Mouse (Mus musculus) liver, adult 2 months (tissue): ENCODE measurements around the gene Nkx2-5. TPM values are rescaled to one million over a fixed set of nuclear protein-coding genes. Genes with fewer than 3 reads are reported as not detected.

Source experiments
- DNase-seq: peaks from one replicate; pipeline ENCODE4 v3.0.0-alpha.2; 2011; ENCODE audit warnings: low read depth, low spot score; ENCODE audit errors: extremely low read depth
- H3K27ac ChIP-seq: fragments of 200-500 bp; replicated peaks from 2 replicates; pipeline ENCODE4 v1.5.1; 2012; ENCODE audit warnings: low read depth, mild to moderate bottlenecking, control low read depth, inconsistent platforms, low read length; ENCODE audit not compliant: insufficient read depth
- H3K27me3 ChIP-seq: fragments of 200-500 bp; 2 replicates; pipeline ENCODE4 v1.6.1; 2012; ENCODE audit warnings: mild to moderate bottlenecking, moderate library complexity, low read length, inconsistent platforms; ENCODE audit not compliant: control insufficient read depth, insufficient read depth
- H3K36me3 ChIP-seq: fragments of 200-500 bp; 2 replicates; pipeline ENCODE4 v1.6.1; 2012; ENCODE audit warnings: low read length, inconsistent platforms; ENCODE audit not compliant: control insufficient read depth, insufficient read depth
- H3K4me1 ChIP-seq: fragments of 200-500 bp; 2 replicates; pipeline ENCODE4 v1.6.1; 2011; ENCODE audit warnings: low read length; ENCODE audit not compliant: control insufficient read depth, insufficient read depth
- H3K4me3 ChIP-seq: fragments of 200-500 bp; 2 replicates; pipeline ENCODE4 v1.5.1; 2011; ENCODE audit warnings: low read depth, mild to moderate bottlenecking, control low read depth, low read length, moderate library complexity; ENCODE audit not compliant: insufficient read depth
- H3K79me2 ChIP-seq: fragments of 200-500 bp; 2 replicates; pipeline ENCODE4 v1.6.1; 2012; ENCODE audit warnings: inconsistent platforms, mild to moderate bottlenecking, low read length, moderate library complexity; ENCODE audit not compliant: control insufficient read depth, insufficient read depth
- H3K9ac ChIP-seq: fragments of 200-500 bp; 2 replicates; pipeline ENCODE4 v1.6.1; 2012; ENCODE audit warnings: low read depth, mild to moderate bottlenecking, control low read depth, inconsistent platforms, low read length
- CTCF ChIP-seq: fragments of 200-500 bp; IDR thresholded peaks from 2 replicates; pipeline ENCODE4 v1.5.1; 2011; ENCODE audit warnings: low read depth, low read length, control low read depth
- POLR2A ChIP-seq: fragments of 200-500 bp; IDR thresholded peaks from 2 replicates; pipeline ENCODE4 v1.6.1; 2011; ENCODE audit warnings: low read length, control low read depth; ENCODE audit not compliant: insufficient read depth; ENCODE audit errors: extremely low read depth
- WGBS: fragments of 180-500 bp; shearing (Covaris S2); methylation state at CpG from one replicate; pipeline ENCODE4 v1.1.7; 2018; 5-methylcytosine and 5-hydroxymethylcytosine counted together
- polyA plus RNA-seq: library from polyadenylated mRNA; depleted of rRNA; stranded (reverse); fragments of >200 nt; gene quantifications from 2 replicates; pipeline ENCODE4 v1.2.3, GENCODE M21; 2012
- total RNA-seq: library from RNA; depleted of rRNA; stranded (reverse); fragments of >200 nt; gene quantifications from 2 replicates; pipeline ENCODE4 v1.2.3, GENCODE M21; 2014

The Nkx2-5 gene
- total and polyA plus RNA-seq, 2 experiments, result not detected

DNA sequence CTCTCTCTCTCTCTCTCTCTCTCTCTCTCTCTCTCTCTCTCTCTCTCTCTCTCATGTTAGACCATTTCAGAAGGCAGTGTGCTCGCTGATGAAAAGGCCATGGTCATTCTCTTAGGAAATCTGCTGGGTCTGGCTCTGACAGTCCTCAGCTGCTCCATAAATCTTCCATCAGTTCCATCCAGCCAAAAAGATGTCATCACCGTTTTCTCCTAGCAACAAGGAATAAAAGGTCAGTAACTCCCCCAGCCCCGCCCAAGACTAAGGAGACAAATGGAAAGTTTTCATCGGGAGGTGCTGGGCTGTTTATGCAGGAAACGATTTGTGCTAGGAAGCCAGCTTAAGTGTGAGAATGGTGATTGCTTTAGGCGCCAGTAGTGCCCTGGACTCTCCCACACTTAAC lies 16.6 kb upstream of the Nkx2-5 start:
- DNase-seq, result no peak
- Histone ChIP-seq H3K79me2 (no peaks in the 10 kb centered on the region), H3K4me1 (no peaks in the 10 kb centered on the region), H3K4me3 (no peak overlapping the region), H3K9ac (no peak overlapping the region), H3K27ac (no peak overlapping the region), H3K27me3 (peaks cover 12% of the 10 kb centered on the region), H3K36me3 (no peaks in the 10 kb centered on the region)
- TF ChIP-seq CTCF, result no peak
- TF ChIP-seq POLR2A, result no peak
- 29% methylated on average over 6 of the region's 6 CpGs for WGBS

DNA sequence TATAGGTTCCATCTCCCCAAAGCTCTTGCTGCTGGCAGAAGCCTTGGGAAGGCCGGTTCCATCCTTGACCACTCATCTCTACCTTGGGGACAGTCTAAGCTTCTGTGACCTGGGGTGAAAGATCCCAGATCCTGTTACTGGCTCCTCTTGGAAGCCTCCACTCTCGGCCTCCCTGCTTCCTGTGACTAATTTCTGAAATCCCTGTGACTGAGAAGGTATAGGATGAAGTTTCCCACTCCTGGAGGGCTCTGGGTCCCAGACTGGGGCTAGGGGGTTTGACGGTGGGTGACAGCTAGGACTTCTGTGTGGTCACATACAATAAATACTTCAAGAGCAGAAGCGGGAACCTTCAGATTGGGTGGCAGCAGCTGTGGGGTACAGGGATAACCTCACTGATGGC lies 16.1 kb upstream of the Nkx2-5 start:
- 56% methylated on average over 4 of the region's 4 CpGs for WGBS
- Histone ChIP-seq H3K79me2 (no peaks in the 10 kb centered on the region), H3K4me3 (no peak overlapping the region), H3K9ac (no peak overlapping the region), H3K36me3 (no peaks in the 10 kb centered on the region), H3K4me1 (no peaks in the 10 kb centered on the region), H3K27ac (no peak overlapping the region), H3K27me3 (peaks cover 12% of the 10 kb centered on the region)
- no peak for DNase-seq
- TF ChIP-seq POLR2A (no peak), CTCF (no peak)

- WGBS, result 38% methylated on average over 4 of the region's 4 CpGs
- H3K4me3 ChIP-seq, result no peak overlapping the region
- peaks cover 6% of the 10 kb centered on the region; the same call in 1 of the 2 replicates for H3K4me1 ChIP-seq
- no peak for DNase-seq
- no peak overlapping the region for H3K9ac ChIP-seq
- H3K27me3 ChIP-seq, result peaks cover 20% of the 10 kb centered on the region
- no peak overlapping the region for H3K27ac ChIP-seq
- TF ChIP-seq POLR2A, result no peak
- TF ChIP-seq CTCF, result no peak
- no peaks in the 10 kb centered on the region for H3K79me2 ChIP-seq
- H3K36me3 ChIP-seq, result no peaks in the 10 kb centered on the region
These were observed 7.5 kb upstream of the Nkx2-5 start for GRCm38 (mm10) chr17:26852262-26852661.

- Histone ChIP-seq H3K9ac (no peak overlapping the region), H3K27ac (no peak overlapping the region), H3K36me3 (no peaks in the 10 kb centered on the region), H3K4me1 (peaks cover 6% of the 10 kb centered on the region; the same call in 1 of the 2 replicates), H3K4me3 (no peak overlapping the region), H3K27me3 (peaks cover 20% of the 10 kb centered on the region), H3K79me2 (no peaks in the 10 kb centered on the region)
- no peak for DNase-seq
- no peak for TF ChIP-seq POLR2A
- TF ChIP-seq CTCF, result no peak
- 28% methylated on average over 8 of the region's 8 CpGs for WGBS
These were observed 6.3 kb upstream of the Nkx2-5 start for GRCm38 (mm10) chr17:26851136-26851460.

GRCm38 (mm10) chr17:26850358-26851135 lies 5.7 kb upstream of the Nkx2-5 start:
- Histone ChIP-seq H3K27ac (no peak overlapping the region), H3K4me3 (peak overlapping the region; percentile 50; the same call in 1 of the 2 replicates), H3K9ac (no peak overlapping the region), H3K36me3 (no peaks in the 10 kb centered on the region), H3K27me3 (peaks cover 23% of the 10 kb centered on the region), H3K79me2 (no peaks in the 10 kb centered on the region), H3K4me1 (peaks cover 6% of the 10 kb centered on the region; the same call in 1 of the 2 replicates)
- peak; percentile 5 for DNase-seq
- 2% methylated on average over 48 of the region's 48 CpGs for WGBS
- TF ChIP-seq POLR2A (no peak), CTCF (no peak)

- peaks cover 28% of the 10 kb centered on the region for H3K27me3 ChIP-seq
- H3K4me3 ChIP-seq, result peak overlapping the region; percentile 50; the same call in 1 of the 2 replicates
- 1% methylated on average over 44 of the region's 44 CpGs for WGBS
- H3K36me3 ChIP-seq, result no peaks in the 10 kb centered on the region
- H3K4me1 ChIP-seq, result peaks cover 6% of the 10 kb centered on the region; the same call in 1 of the 2 replicates
- H3K79me2 ChIP-seq, result no peaks in the 10 kb centered on the region
- TF ChIP-seq CTCF, result no peak
- TF ChIP-seq POLR2A, result no peak
- DNase-seq, result peak; percentile 24
- no peak overlapping the region for H3K9ac ChIP-seq
- H3K27ac ChIP-seq, result no peak overlapping the region
These were observed 5.0 kb upstream of the Nkx2-5 start for GRCm38 (mm10) chr17:26849746-26850357.
